Mouse (Mus musculus): ENCODE results near the gene Olfr372. TPM values are rescaled to one million over a fixed set of nuclear protein-coding genes. Genes with fewer than 3 reads are reported as not detected.
"Not testable (repeated sequence)": the region's sequence is repeated elsewhere in the genome, so short reads cannot be mapped to it uniquely, and the experiment has no call there.

Gene Olfr372
- polyA plus RNA-seq, 1 experiment = not detected

- TF ChIP-seq POLR2AphosphoS2 (IDR thresholded peaks at IDR 0.05; ENCODE audit: insufficient read length, low read depth) (no peak), TCF12 (IDR thresholded peaks at IDR 0.05; ENCODE audit: insufficient read depth, poor library complexity, severe bottlenecking) (no peak), REST (IDR thresholded peaks at IDR 0.05; ENCODE audit: insufficient read depth, insufficient read length) (no peak), SRF (IDR thresholded peaks at IDR 0.05; ENCODE audit: control insufficient read depth, insufficient read length, low read depth) (no peak), MAX (IDR thresholded peaks at IDR 0.05; ENCODE audit: low read depth) (no peak), CEBPB (IDR thresholded peaks at IDR 0.05; ENCODE audit: insufficient read depth, poor library complexity, severe bottlenecking) (no peak), TCF3 (IDR thresholded peaks at IDR 0.05; ENCODE audit: insufficient read length, low read depth) (no peak), MYOG (IDR thresholded peaks at IDR 0.05; ENCODE audit: control insufficient read depth in 1 of 3, insufficient read depth in 1 of 3, insufficient read length in 2 of 3, low read depth in 2 of 3) (no peak), POLR2A (IDR thresholded peaks at IDR 0.05; ENCODE audit: insufficient read length, low read depth) (no peak), USF1 (IDR thresholded peaks at IDR 0.05; ENCODE audit: low read depth) (no peak), E2F4 (IDR thresholded peaks at IDR 0.05; ENCODE audit: insufficient read depth) (no peak), MYOD1 (IDR thresholded peaks at IDR 0.05; ENCODE audit: control insufficient read depth in 1 of 3, insufficient read length in 2 of 3, low read depth in 2 of 3) (no peak)
- no peaks in the 10 kb centered on the region for H3K27me3 ChIP-seq (ENCODE audit: control insufficient read depth, insufficient read depth, insufficient read length)
- no peaks in the 10 kb centered on the region for H3K79me2 ChIP-seq (ENCODE audit: control insufficient read depth, insufficient read depth)
- no peak overlapping the region for H3ac ChIP-seq (ENCODE audit: control insufficient read depth, insufficient read length)
- no peaks in the 10 kb centered on the region for H3K36me3 ChIP-seq (ENCODE audit: control insufficient read depth, insufficient read depth)
- H3K4me2 ChIP-seq (ENCODE audit: low read depth) = no peak overlapping the region
- H3K4me3 ChIP-seq = no peak overlapping the region
Measured at GRCm38 (mm10) chr8:72006763-72007162, 34.3 kb upstream of the Olfr372 start.

GRCm38 (mm10) chr8:72008134-72008641 is 32.8 kb upstream of the Olfr372 start:
- no peaks in the 10 kb centered on the region for H3K27me3 ChIP-seq (ENCODE audit: control insufficient read depth, insufficient read depth, insufficient read length)
- TF ChIP-seq MAX (IDR thresholded peaks at IDR 0.05; ENCODE audit: low read depth) = no peak
- TF ChIP-seq MYOD1 (IDR thresholded peaks at IDR 0.05; ENCODE audit: control insufficient read depth in 1 of 3, insufficient read length in 2 of 3, low read depth in 2 of 3) = no peak
- TF ChIP-seq USF1 (IDR thresholded peaks at IDR 0.05; ENCODE audit: low read depth) = no peak
- no peak for TF ChIP-seq CEBPB (IDR thresholded peaks at IDR 0.05; ENCODE audit: insufficient read depth, poor library complexity, severe bottlenecking)
- no peak for TF ChIP-seq POLR2A (IDR thresholded peaks at IDR 0.05; ENCODE audit: insufficient read length, low read depth)
- TF ChIP-seq POLR2AphosphoS2 (IDR thresholded peaks at IDR 0.05; ENCODE audit: insufficient read length, low read depth) = no peak
- no peaks in the 10 kb centered on the region for H3K79me2 ChIP-seq (ENCODE audit: control insufficient read depth, insufficient read depth)

GRCm38 (mm10) chr8:72009473-72009872 is 31.5 kb upstream of the Olfr372 start, which contains the start of gene Cyp4f18:
TSS of gene Cyp4f18 (minus strand) at chr8:72009626.
- no peak for TF ChIP-seq TCF12 (IDR thresholded peaks at IDR 0.05; ENCODE audit: insufficient read depth, poor library complexity, severe bottlenecking)
- no peak for TF ChIP-seq MAX (IDR thresholded peaks at IDR 0.05; ENCODE audit: low read depth)
- no peak for TF ChIP-seq TCF3 (IDR thresholded peaks at IDR 0.05; ENCODE audit: insufficient read length, low read depth)
- no peak for TF ChIP-seq USF1 (IDR thresholded peaks at IDR 0.05; ENCODE audit: low read depth)
- TF ChIP-seq REST (IDR thresholded peaks at IDR 0.05; ENCODE audit: insufficient read depth, insufficient read length) = no peak
- TF ChIP-seq POLR2AphosphoS2 (IDR thresholded peaks at IDR 0.05; ENCODE audit: insufficient read length, low read depth) = no peak
- TF ChIP-seq SRF (IDR thresholded peaks at IDR 0.05; ENCODE audit: control insufficient read depth, insufficient read length, low read depth) = no peak
- no peak for TF ChIP-seq POLR2A (IDR thresholded peaks at IDR 0.05; ENCODE audit: insufficient read length, low read depth)
- TF ChIP-seq E2F4 (IDR thresholded peaks at IDR 0.05; ENCODE audit: insufficient read depth) = no peak
- no peak for TF ChIP-seq MYOG (IDR thresholded peaks at IDR 0.05; ENCODE audit: control insufficient read depth in 1 of 3, insufficient read depth in 1 of 3, insufficient read length in 2 of 3, low read depth in 2 of 3)
- no peak for TF ChIP-seq MYOD1 (IDR thresholded peaks at IDR 0.05; ENCODE audit: control insufficient read depth in 1 of 3, insufficient read length in 2 of 3, low read depth in 2 of 3)
- no peak for TF ChIP-seq CEBPB (IDR thresholded peaks at IDR 0.05; ENCODE audit: insufficient read depth, poor library complexity, severe bottlenecking)
- no peaks in the 10 kb centered on the region for H3K36me3 ChIP-seq (ENCODE audit: control insufficient read depth, insufficient read depth)

More at GRCm38 (mm10) chr8:72008134-72008641, 32.8 kb upstream of the Olfr372 start:
- H3K36me3 ChIP-seq (ENCODE audit: control insufficient read depth, insufficient read depth) = no peaks in the 10 kb centered on the region
- H3ac ChIP-seq (ENCODE audit: control insufficient read depth, insufficient read length) = no peak overlapping the region
- no peak overlapping the region for H3K4me3 ChIP-seq
- no peak overlapping the region for H3K4me2 ChIP-seq (ENCODE audit: low read depth)

GRCm38 (mm10) chr8:72013506-72014228 is 27.4 kb upstream of the Olfr372 start:
- H3K36me3 ChIP-seq (ENCODE audit: control insufficient read depth, insufficient read depth); H3ac ChIP-seq (ENCODE audit: control insufficient read depth, insufficient read length); H3K4me3 ChIP-seq; H3K79me2 ChIP-seq (ENCODE audit: control insufficient read depth, insufficient read depth); H3K27me3 ChIP-seq (ENCODE audit: control insufficient read depth, insufficient read depth, insufficient read length); H3K4me2 ChIP-seq (ENCODE audit: low read depth): not testable (repeated sequence)

More at GRCm38 (mm10) chr8:72009473-72009872, 31.5 kb upstream of the Olfr372 start, which contains the start of gene Cyp4f18:
- no peak within 1 kb of the TSS for H3K4me2 ChIP-seq (ENCODE audit: low read depth)
- H3ac ChIP-seq (ENCODE audit: control insufficient read depth, insufficient read length) = no peak within 1 kb of the TSS
- H3K79me2 ChIP-seq (ENCODE audit: control insufficient read depth, insufficient read depth) = no peaks in the 10 kb centered on the region
- H3K27me3 ChIP-seq (ENCODE audit: control insufficient read depth, insufficient read depth, insufficient read length) = no peaks in the 10 kb centered on the region
- H3K4me3 ChIP-seq = no peak within 1 kb of the TSS

- H3K27me3 ChIP-seq (ENCODE audit: control insufficient read depth, insufficient read depth, insufficient read length); H3ac ChIP-seq (ENCODE audit: control insufficient read depth, insufficient read length); H3K79me2 ChIP-seq (ENCODE audit: control insufficient read depth, insufficient read depth); H3K36me3 ChIP-seq (ENCODE audit: control insufficient read depth, insufficient read depth); H3K4me2 ChIP-seq (ENCODE audit: low read depth); H3K4me3 ChIP-seq: not testable (repeated sequence)
Measured at GRCm38 (mm10) chr8:72017339-72017738, 23.7 kb upstream of the Olfr372 start.

All from myocyte (in vitro differentiated cells).